Mouse (Mus musculus): ENCODE results near the gene Palld. TPM values are rescaled to one million over a fixed set of nuclear protein-coding genes. Genes with fewer than 3 reads are reported as not detected.

Gene Palld
- total and polyA plus RNA-seq, 3 experiments: 0.87 to 7.1 (median 2.6) TPM

GRCm38 (mm10) chr8:61747070-61747469, 155.4 kb downstream of the Palld start:
- Histone ChIP-seq H3K79me2 (replicated peaks; ENCODE audit: control insufficient read depth, extremely low read depth, insufficient read depth, poor library complexity, severe bottlenecking) (no peaks in the 10 kb centered on the region), H3K36me3 (replicated peaks in 1 of 2; ENCODE audit: control insufficient read depth in 1 of 2, insufficient read depth in 1 of 2, low read length in 1 of 2) (no peaks in the 10 kb centered on the region), H3K4me3 (replicated peaks in 1 of 3; ENCODE audit: low read depth in 2 of 3, low read length in 2 of 3, poor library complexity in 1 of 3) (no peak overlapping the region), H3K4me1 (ENCODE audit: control insufficient read depth in 1 of 2, insufficient read depth in 2 of 2) (no peaks in the 10 kb centered on the region), H3K9me3 (replicated peaks; ENCODE audit: low read length) (no peaks in the 10 kb centered on the region), H3K27me3 (replicated peaks) (no peaks in the 10 kb centered on the region), H3K9ac (ENCODE audit: insufficient read depth, low read depth) (no peak overlapping the region), H3K27ac (ENCODE audit: insufficient read depth, low read depth) (no peak overlapping the region), H3K4me2 (ENCODE audit: insufficient read depth, low read depth, poor library complexity, severe bottlenecking) (no peak overlapping the region)
- dilution Hi-C loops (cut with MboI; ENCODE audit: extremely low pct_ligation_motif_present, extremely low pct_unique_long_range_greater_than_20kb, low sequenced_read_pairs) (no loop called here), in situ Hi-C loops (cut with MboI; ENCODE audit: low pct_ligation_motif_present, low pct_unique_long_range_greater_than_20kb, low sequenced_read_pairs) (no loop called here)
- no peak for TF ChIP-seq E2F4 (IDR thresholded peaks at IDR 0.05; ENCODE audit: insufficient replicate concordance, low read depth, low read length)
- no peak for TF ChIP-seq HCFC1 (IDR thresholded peaks at IDR 0.05; ENCODE audit: low read depth, low read length)
- no peak for TF ChIP-seq ZKSCAN1 (IDR thresholded peaks at IDR 0.05; ENCODE audit: borderline replicate concordance, low read depth, low read length)
- TF ChIP-seq POLR2A (IDR thresholded peaks at IDR 0.05; ENCODE audit: low read depth, low read length): no peak
- no peak for TF ChIP-seq KAT2A (IDR thresholded peaks at IDR 0.05; ENCODE audit: insufficient replicate concordance, low read length)
- no peak for TF ChIP-seq MAZ (IDR thresholded peaks at IDR 0.05; ENCODE audit: low read depth, low read length)
- no peak for TF ChIP-seq NELFE (IDR thresholded peaks at IDR 0.05; ENCODE audit: low read depth, low read length)
- no peak for TF ChIP-seq TCF12 (IDR thresholded peaks at IDR 0.05; ENCODE audit: low read depth, low read length)
- TF ChIP-seq RCOR1 (conservative IDR thresholded peaks at IDR 0.05; ENCODE audit: low read depth, low read length): no peak
- no peak for TF ChIP-seq TBP (conservative IDR thresholded peaks at IDR 0.05; ENCODE audit: low read depth, low read length)
- DNase-seq (ENCODE audit: extremely low read depth): no peak

- Histone ChIP-seq H3K9me3 (replicated peaks; ENCODE audit: low read length) (no peaks in the 10 kb centered on the region), H3K36me3 (replicated peaks in 1 of 2; ENCODE audit: control insufficient read depth in 1 of 2, insufficient read depth in 1 of 2, low read length in 1 of 2) (no peaks in the 10 kb centered on the region), H3K27me3 (replicated peaks) (no peaks in the 10 kb centered on the region), H3K4me1 (ENCODE audit: control insufficient read depth in 1 of 2, insufficient read depth in 2 of 2) (no peaks in the 10 kb centered on the region), H3K9ac (ENCODE audit: insufficient read depth, low read depth) (no peak overlapping the region), H3K4me3 (replicated peaks in 1 of 3; ENCODE audit: low read depth in 2 of 3, low read length in 2 of 3, poor library complexity in 1 of 3) (no peak overlapping the region), H3K27ac (ENCODE audit: insufficient read depth, low read depth) (no peak overlapping the region), H3K79me2 (replicated peaks; ENCODE audit: control insufficient read depth, extremely low read depth, insufficient read depth, poor library complexity, severe bottlenecking) (no peaks in the 10 kb centered on the region), H3K4me2 (ENCODE audit: insufficient read depth, low read depth, poor library complexity, severe bottlenecking) (no peak overlapping the region)
- dilution Hi-C loops (cut with MboI; ENCODE audit: extremely low pct_ligation_motif_present, extremely low pct_unique_long_range_greater_than_20kb, low sequenced_read_pairs) (no loop called here), in situ Hi-C loops (cut with MboI; ENCODE audit: low pct_ligation_motif_present, low pct_unique_long_range_greater_than_20kb, low sequenced_read_pairs) (no loop called here)
- DNase-seq (ENCODE audit: extremely low read depth): no peak
- TF ChIP-seq BHLHE40 (IDR thresholded peaks at IDR 0.05; ENCODE audit: low read depth, low read length) (no peak), RCOR1 (conservative IDR thresholded peaks at IDR 0.05; ENCODE audit: low read depth, low read length) (no peak), HCFC1 (IDR thresholded peaks at IDR 0.05; ENCODE audit: low read depth, low read length) (no peak), USF2 (conservative IDR thresholded peaks at IDR 0.05; ENCODE audit: low read depth, low read length) (no peak), TBP (conservative IDR thresholded peaks at IDR 0.05; ENCODE audit: low read depth, low read length) (no peak), ZKSCAN1 (IDR thresholded peaks at IDR 0.05; ENCODE audit: borderline replicate concordance, low read depth, low read length) (no peak), SIN3A (IDR thresholded peaks at IDR 0.05; ENCODE audit: low read length) (no peak), CTCF (conservative IDR thresholded peaks at IDR 0.05 in 1 of 2, IDR thresholded peaks at IDR 0.05 in 1 of 2; ENCODE audit: low read depth in 2 of 2, low read length in 2 of 2) (no peak), GABPA (IDR thresholded peaks at IDR 0.05; ENCODE audit: insufficient replicate concordance, low read depth, low read length) (no peak), POLR2AphosphoS2 (IDR thresholded peaks at IDR 0.05; ENCODE audit: low read depth, low read length) (no peak), ZC3H11A (IDR thresholded peaks at IDR 0.05; ENCODE audit: low read depth, low read length) (no peak), RAD21 (IDR thresholded peaks at IDR 0.05; ENCODE audit: low read depth, low read length) (no peak), JUND (conservative IDR thresholded peaks at IDR 0.05; ENCODE audit: low read depth, low read length) (no peak), MXI1 (IDR thresholded peaks at IDR 0.05; ENCODE audit: low read depth, low read length) (no peak), E2F4 (IDR thresholded peaks at IDR 0.05; ENCODE audit: insufficient replicate concordance, low read depth, low read length) (no peak), ZNF384 (IDR thresholded peaks at IDR 0.05; ENCODE audit: low read depth, low read length) (no peak), NRF1 (IDR thresholded peaks at IDR 0.05; ENCODE audit: low read depth, low read length) (no peak), USF1 (IDR thresholded peaks at IDR 0.05; ENCODE audit: low read depth, low read length) (no peak)
These were observed 157.1 kb downstream of the Palld start for GRCm38 (mm10) chr8:61745181-61745980.
